Mouse (Mus musculus): ENCODE measurements at regions not wholly inside any gene's neighbourhood (a gene's known extent, or its start where the extent isn't known, plus 50 kb on each side); places are given as distances from the start of the nearest gene placed in this dataset.

- TF ChIP-seq CHD1 (IDR thresholded peaks at IDR 0.05; ENCODE audit: low read depth, low read length) (no peak), HCFC1 (IDR thresholded peaks at IDR 0.05; ENCODE audit: low read depth, low read length) (no peak), USF2 (conservative IDR thresholded peaks at IDR 0.05; ENCODE audit: low read depth, low read length) (no peak), ETS1 (conservative IDR thresholded peaks at IDR 0.05; ENCODE audit: low read depth, low read length) (no peak), POLR2AphosphoS2 (IDR thresholded peaks at IDR 0.05; ENCODE audit: low read depth, low read length) (no peak), MAZ (IDR thresholded peaks at IDR 0.05; ENCODE audit: low read depth, low read length) (no peak), MAX (IDR thresholded peaks at IDR 0.05; ENCODE audit: low read length) (no peak), RAD21 (IDR thresholded peaks at IDR 0.05; ENCODE audit: low read depth, low read length) (no peak), CTCF (conservative IDR thresholded peaks at IDR 0.05 in 1 of 2, IDR thresholded peaks at IDR 0.05 in 1 of 2; ENCODE audit: low read depth in 2 of 2, low read length in 2 of 2) (no peak), PAX5 (IDR thresholded peaks at IDR 0.05; ENCODE audit: low read length) (no peak), TBP (conservative IDR thresholded peaks at IDR 0.05; ENCODE audit: low read depth, low read length) (no peak), SMC3 (IDR thresholded peaks at IDR 0.05; ENCODE audit: low read depth, low read length) (no peak), ZC3H11A (IDR thresholded peaks at IDR 0.05; ENCODE audit: low read depth, low read length) (no peak), CHD2 (IDR thresholded peaks at IDR 0.05; ENCODE audit: low read length) (no peak)
- Histone ChIP-seq H3K4me1 (ENCODE audit: control insufficient read depth in 1 of 2, insufficient read depth in 2 of 2) (no peaks in the 10 kb centered on the region), H3K36me3 (replicated peaks in 1 of 2; ENCODE audit: control insufficient read depth in 1 of 2, insufficient read depth in 1 of 2, low read length in 1 of 2) (no peaks in the 10 kb centered on the region), H3K9ac (ENCODE audit: insufficient read depth, low read depth) (no peak overlapping the region), H3K27me3 (replicated peaks) (peaks cover 35% of the 10 kb centered on the region), H3K4me2 (ENCODE audit: insufficient read depth, low read depth, poor library complexity, severe bottlenecking) (no peak overlapping the region), H3K79me2 (replicated peaks; ENCODE audit: control insufficient read depth, extremely low read depth, insufficient read depth, poor library complexity, severe bottlenecking) (no peaks in the 10 kb centered on the region), H3K4me3 (replicated peaks in 1 of 3; ENCODE audit: low read depth in 2 of 3, low read length in 2 of 3, poor library complexity in 1 of 3) (no peak overlapping the region), H3K27ac (ENCODE audit: insufficient read depth, low read depth) (no peak overlapping the region), H3K9me3 (replicated peaks; ENCODE audit: low read length) (no peaks in the 10 kb centered on the region)
- dilution Hi-C loops (cut with MboI; ENCODE audit: extremely low pct_ligation_motif_present, extremely low pct_unique_long_range_greater_than_20kb, low sequenced_read_pairs) (no loop called here), in situ Hi-C loops (cut with MboI; ENCODE audit: low pct_ligation_motif_present, low pct_unique_long_range_greater_than_20kb, low sequenced_read_pairs) (no loop called here)
- DNase-seq (ENCODE audit: extremely low read depth): no peak
These were observed 167.4 kb downstream of the Dmrta2 start for GRCm38 (mm10) chr4:110145229-110145628.

DNA sequence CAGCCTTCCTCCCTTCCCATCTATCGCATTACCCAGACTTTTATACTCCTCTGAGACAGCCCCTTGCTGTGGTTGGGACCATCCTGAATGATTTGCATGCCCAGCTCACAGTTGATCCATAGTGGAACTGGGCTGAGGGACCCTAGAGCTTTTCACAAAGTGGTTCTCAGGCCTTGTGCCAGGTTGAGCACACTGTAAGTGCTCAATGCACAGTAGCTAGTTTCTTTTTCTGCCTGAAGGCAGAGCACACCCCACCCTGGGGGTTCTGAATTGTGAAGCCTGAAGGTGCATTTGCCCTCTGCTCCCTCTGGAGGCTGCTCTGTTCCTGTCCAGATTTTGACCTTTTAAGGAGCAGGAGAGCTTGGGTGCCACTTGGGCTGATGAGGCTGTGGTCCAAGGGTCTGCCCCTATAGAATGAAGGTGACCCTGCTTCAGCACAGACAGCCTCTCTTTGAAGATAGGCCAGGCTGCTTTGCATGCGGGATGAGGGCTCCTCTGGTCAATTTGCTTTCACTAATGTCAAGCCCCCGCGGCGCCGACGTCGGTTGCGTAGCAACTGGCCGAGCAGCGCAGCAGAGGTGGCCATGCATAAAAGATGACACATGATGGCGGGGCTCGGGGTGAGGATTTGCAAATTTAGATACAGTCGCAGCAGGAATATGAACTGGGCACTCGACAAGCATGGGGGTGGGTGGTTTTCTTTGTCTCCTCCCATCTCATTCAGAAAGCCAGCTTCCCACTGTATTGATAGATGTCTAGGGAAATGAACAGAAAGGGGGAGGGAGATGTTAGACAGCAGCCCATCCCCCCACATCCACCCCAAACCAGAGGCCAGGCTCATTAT is 174.5 kb downstream of the Dmrta2 start:
- no peaks in the 10 kb centered on the region for H3K79me2 ChIP-seq (replicated peaks; ENCODE audit: control insufficient read depth, extremely low read depth, insufficient read depth, poor library complexity, severe bottlenecking)

More for the DNA sequence above, 174.5 kb downstream of the Dmrta2 start:
- peak; percentile 56 for DNase-seq (ENCODE audit: extremely low read depth)
- Histone ChIP-seq H3K9me3 (replicated peaks; ENCODE audit: low read length) (no peaks in the 10 kb centered on the region), H3K4me3 (replicated peaks in 1 of 3; ENCODE audit: low read depth in 2 of 3, low read length in 2 of 3, poor library complexity in 1 of 3) (no peak overlapping the region), H3K4me2 (ENCODE audit: insufficient read depth, low read depth, poor library complexity, severe bottlenecking) (peak overlapping the region; percentile 22; the same call in 1 of the 2 replicates), H3K9ac (ENCODE audit: insufficient read depth, low read depth) (no peak overlapping the region), H3K36me3 (replicated peaks in 1 of 2; ENCODE audit: control insufficient read depth in 1 of 2, insufficient read depth in 1 of 2, low read length in 1 of 2) (no peaks in the 10 kb centered on the region), H3K27me3 (replicated peaks) (peaks cover 18% of the 10 kb centered on the region), H3K27ac (ENCODE audit: insufficient read depth, low read depth) (no peak overlapping the region), H3K4me1 (ENCODE audit: control insufficient read depth in 1 of 2, insufficient read depth in 2 of 2) (peaks cover 0 to 30% of the 10 kb centered on the region in 2 experiments; a peak in 2 of 4 replicates)
- dilution Hi-C loops (cut with MboI; ENCODE audit: extremely low pct_ligation_motif_present, extremely low pct_unique_long_range_greater_than_20kb, low sequenced_read_pairs): no loop called here
- TF ChIP-seq MXI1 (IDR thresholded peaks at IDR 0.05; ENCODE audit: low read depth, low read length) (no peak), BHLHE40 (IDR thresholded peaks at IDR 0.05; ENCODE audit: low read depth, low read length) (no peak), ZC3H11A (IDR thresholded peaks at IDR 0.05; ENCODE audit: low read depth, low read length) (no peak), ETS1 (conservative IDR thresholded peaks at IDR 0.05; ENCODE audit: low read depth, low read length) (no peak), CHD2 (IDR thresholded peaks at IDR 0.05; ENCODE audit: low read length) (peak; percentile 43; the same call in 1 of the 2 replicates), SMC3 (IDR thresholded peaks at IDR 0.05; ENCODE audit: low read depth, low read length) (no peak), MEF2A (IDR thresholded peaks at IDR 0.05; ENCODE audit: borderline replicate concordance, low read depth, low read length) (no peak)
- in situ Hi-C loops (cut with MboI; ENCODE audit: low pct_ligation_motif_present, low pct_unique_long_range_greater_than_20kb, low sequenced_read_pairs): no loop called here
